Mouse (Mus musculus) CH12.LX (cell line): ENCODE results near the gene Zcchc13. TPM values are rescaled to one million over a fixed set of nuclear protein-coding genes. Genes with fewer than 3 reads are reported as not detected.
A peak's percentile ranks its signal among the peaks of the same experiment; 100 is the strongest.

Source experiments
- DNase-seq: peaks from one replicate; pipeline ENCODE4 v3.0.0-alpha.2; 2013; ENCODE audit errors: extremely low read depth
- H3K27ac ChIP-seq: 2 replicates; pipeline ENCODE4 v1.5.1; 2012; ENCODE audit warnings: low read depth, mild to moderate bottlenecking, control low read depth, moderate library complexity; ENCODE audit not compliant: insufficient read depth
- H3K27me3 ChIP-seq: replicated peaks from 2 replicates; pipeline ENCODE3; 2012; ENCODE audit warnings: inconsistent platforms
- H3K36me3 ChIP-seq, 2 experiments: replicated peaks in 1 of 2; 2 replicates each; pipeline versions ENCODE3 to v1.6.1; 2012; ENCODE audit warnings: inconsistent platforms in 1 of 2, low read length in 1 of 2, mild to moderate bottlenecking in 1 of 2, mixed read lengths in 1 of 2, moderate library complexity in 1 of 2; ENCODE audit not compliant: control insufficient read depth in 1 of 2, insufficient read depth in 1 of 2
- H3K4me1 ChIP-seq, 2 experiments: 2 replicates each; pipeline ENCODE4 v1.6.1; 2012; ENCODE audit warnings: inconsistent platforms in 1 of 2, moderate library complexity in 1 of 2; ENCODE audit not compliant: insufficient read depth in 2 of 2, control insufficient read depth in 1 of 2
- H3K4me2 ChIP-seq: 2 replicates; pipeline ENCODE4 v1.6.1; 2012; ENCODE audit warnings: low read depth, mild to moderate bottlenecking, control low read depth; ENCODE audit not compliant: poor library complexity, insufficient read depth, severe bottlenecking
- H3K4me3 ChIP-seq, 3 experiments: fragments of 150-350 bp in 1 of 3; sonication (generic) in 1 of 3; replicated peaks in 1 of 3; 2 replicates each; pipeline versions ENCODE3 to v1.5.1; 2011 to 2012; ENCODE audit warnings: low read depth in 2 of 3, low read length in 2 of 3, mild to moderate bottlenecking in 2 of 3, moderate library complexity in 2 of 3, control low read depth in 1 of 3, improper control_type of control experiment in 1 of 3, inconsistent platforms in 1 of 3, mixed read lengths in 1 of 3; ENCODE audit not compliant: poor library complexity in 1 of 3
- H3K79me2 ChIP-seq: replicated peaks from 2 replicates; pipeline ENCODE4 v1.6.1; 2012; ENCODE audit warnings: mild to moderate bottlenecking, moderate library complexity; ENCODE audit not compliant: control insufficient read depth, poor library complexity, insufficient read depth, severe bottlenecking; ENCODE audit errors: extremely low read depth
- H3K9ac ChIP-seq: 2 replicates; pipeline ENCODE4 v1.6.1; 2012; ENCODE audit warnings: low read depth, mild to moderate bottlenecking, control low read depth, moderate library complexity; ENCODE audit not compliant: insufficient read depth
- H3K9me3 ChIP-seq: replicated peaks from 2 replicates; pipeline ENCODE3; 2012; ENCODE audit warnings: low read length, inconsistent platforms, mixed read lengths
- BHLHE40 ChIP-seq: IDR thresholded peaks from 2 replicates; pipeline ENCODE4 v1.6.1; 2011; ENCODE audit warnings: mild to moderate bottlenecking, low read depth, low read length, improper control_type of control experiment
- CHD1 ChIP-seq: IDR thresholded peaks from 2 replicates; pipeline ENCODE4 v1.6.1; 2012; ENCODE audit warnings: low read depth, low read length, improper control_type of control experiment, inconsistent platforms
- E2F4 ChIP-seq: IDR thresholded peaks from 2 replicates; pipeline ENCODE4 v1.6.1; 2011; ENCODE audit warnings: low read depth, low read length, improper control_type of control experiment; ENCODE audit not compliant: insufficient replicate concordance
- ELF1 ChIP-seq: IDR thresholded peaks from 2 replicates; pipeline ENCODE4 v1.6.1; 2014; ENCODE audit warnings: low read depth, mild to moderate bottlenecking, inconsistent platforms, low read length, improper control_type of control experiment
- EP300 ChIP-seq: IDR thresholded peaks from 2 replicates; pipeline ENCODE4 v1.6.1; 2011; ENCODE audit warnings: low read length, improper control_type of control experiment
- ETS1 ChIP-seq: conservative IDR thresholded peaks from 2 replicates; pipeline ENCODE4 v1.6.1; 2012; ENCODE audit warnings: low read depth, mild to moderate bottlenecking, inconsistent platforms, low read length, improper control_type of control experiment, moderate library complexity
- GABPA ChIP-seq: IDR thresholded peaks from 2 replicates; pipeline ENCODE4 v1.6.1; 2012; ENCODE audit warnings: low read depth, low read length, improper control_type of control experiment, inconsistent platforms; ENCODE audit not compliant: insufficient replicate concordance
- IRF4 ChIP-seq: IDR thresholded peaks from 2 replicates; pipeline ENCODE4 v1.6.1; 2014; ENCODE audit warnings: low read depth, mild to moderate bottlenecking, inconsistent platforms, low read length, improper control_type of control experiment
- JUND ChIP-seq: conservative IDR thresholded peaks from 2 replicates; pipeline ENCODE4 v1.6.1; 2011; ENCODE audit warnings: low read depth, low read length, improper control_type of control experiment
- MAFK ChIP-seq: IDR thresholded peaks from 2 replicates; pipeline ENCODE4 v1.6.1; 2011; ENCODE audit warnings: low read length, improper control_type of control experiment; ENCODE audit not compliant: insufficient replicate concordance
- MAX ChIP-seq: IDR thresholded peaks from 2 replicates; pipeline ENCODE4 v1.6.1; 2011; ENCODE audit warnings: low read length, improper control_type of control experiment
- MAZ ChIP-seq: IDR thresholded peaks from 2 replicates; pipeline ENCODE4 v1.6.1; 2012; ENCODE audit warnings: low read depth, mild to moderate bottlenecking, inconsistent platforms, low read length, improper control_type of control experiment, moderate library complexity
- MEF2A ChIP-seq: IDR thresholded peaks from 2 replicates; pipeline ENCODE4 v1.6.1; 2014; ENCODE audit warnings: low read depth, mild to moderate bottlenecking, inconsistent platforms, low read length, improper control_type of control experiment, borderline replicate concordance
- MXI1 ChIP-seq: IDR thresholded peaks from 2 replicates; pipeline ENCODE4 v1.6.1; 2011; ENCODE audit warnings: mild to moderate bottlenecking, low read depth, low read length, improper control_type of control experiment
- NELFE ChIP-seq: IDR thresholded peaks from 2 replicates; pipeline ENCODE4 v1.6.1; 2011; ENCODE audit warnings: low read depth, low read length, improper control_type of control experiment
- PAX5 ChIP-seq: IDR thresholded peaks from 2 replicates; pipeline ENCODE4 v1.6.1; 2012; ENCODE audit warnings: low read length, inconsistent platforms, mixed read lengths
- POLR2A ChIP-seq: IDR thresholded peaks from 2 replicates; pipeline ENCODE4 v1.6.1; 2011; ENCODE audit warnings: low read depth, mild to moderate bottlenecking, improper control_type of control experiment, low read length
- POLR2AphosphoS2 ChIP-seq: IDR thresholded peaks from 2 replicates; pipeline ENCODE4 v1.6.1; 2011; ENCODE audit warnings: low read depth, low read length, improper control_type of control experiment
- RAD21 ChIP-seq: IDR thresholded peaks from 2 replicates; pipeline ENCODE4 v1.6.1; 2011; ENCODE audit warnings: low read depth, mild to moderate bottlenecking, low read length, improper control_type of control experiment, moderate library complexity
- RCOR1 ChIP-seq: conservative IDR thresholded peaks from 2 replicates; pipeline ENCODE4 v1.6.1; 2012; ENCODE audit warnings: low read depth, mild to moderate bottlenecking, inconsistent platforms, low read length, improper control_type of control experiment
- TBP ChIP-seq: conservative IDR thresholded peaks from 2 replicates; pipeline ENCODE4 v1.6.1; 2011; ENCODE audit warnings: low read depth, low read length, improper control_type of control experiment
- TCF12 ChIP-seq: IDR thresholded peaks from 2 replicates; pipeline ENCODE4 v1.6.1; 2014; ENCODE audit warnings: low read depth, mild to moderate bottlenecking, inconsistent platforms, low read length, improper control_type of control experiment
- UBTF ChIP-seq: IDR thresholded peaks from 2 replicates; pipeline ENCODE4 v1.6.1; 2012; ENCODE audit warnings: low read depth, mild to moderate bottlenecking, inconsistent platforms, low read length, improper control_type of control experiment, moderate library complexity
- USF1 ChIP-seq: IDR thresholded peaks from 2 replicates; pipeline ENCODE4 v1.6.1; 2014; ENCODE audit warnings: low read depth, mild to moderate bottlenecking, inconsistent platforms, low read length, improper control_type of control experiment
- USF2 ChIP-seq: conservative IDR thresholded peaks from 2 replicates; pipeline ENCODE4 v1.6.1; 2011; ENCODE audit warnings: low read depth, low read length, improper control_type of control experiment
- ZKSCAN1 ChIP-seq: IDR thresholded peaks from 2 replicates; pipeline ENCODE4 v1.6.1; 2012; ENCODE audit warnings: low read depth, inconsistent platforms, low read length, improper control_type of control experiment, borderline replicate concordance
- ZMIZ1 ChIP-seq: IDR thresholded peaks from 2 replicates; pipeline ENCODE4 v1.6.1; 2012; ENCODE audit warnings: low read depth, mild to moderate bottlenecking, inconsistent platforms, low read length, improper control_type of control experiment
- dilution Hi-C: fragments of 300-500 bp; cut with MboI; formaldehyde crosslinking; loops from 2 replicates; pipeline ENCODE4 v1.14.3; 2020; ENCODE audit warnings: low sequenced_read_pairs; ENCODE audit not compliant: extremely low pct_unique_long_range_greater_than_20kb, extremely low pct_ligation_motif_present
- in situ Hi-C: fragments of 300-500 bp; cut with MboI; formaldehyde crosslinking; loops from 3 replicates; pipeline ENCODE4 v1.14.3; 2019; ENCODE audit warnings: low sequenced_read_pairs, low pct_ligation_motif_present, low pct_unique_long_range_greater_than_20kb, mixed read lengths
- polyA plus RNA-seq: library from polyadenylated mRNA; unstranded; fragments of >175 nt; gene quantifications from 2 replicates; pipeline ENCODE4 v1.2.1, GENCODE M21; 2012; ENCODE audit warnings: low read depth; ENCODE audit not compliant: insufficient read length
- total RNA-seq, 2 experiments: library from RNA; depleted of rRNA; stranded (reverse); fragments of 300-350 nt in 1 of 2; fragments of >200 nt in 1 of 2; gene quantifications; 2 replicates each; pipeline ENCODE4 v1.2.3; 2012 to 2014

Gene Zcchc13
- total and polyA plus RNA-seq, 3 experiments = 1.7 TPM; not detected in 2

- TF ChIP-seq ETS1 (no peak), POLR2AphosphoS2 (no peak), MAX (peak; percentile 68), NELFE (0 out of 2 replicates have a peak, but pooled peaks have one; percentile 56), MAFK (no peak), UBTF (no peak), PAX5 (no peak), TCF12 (no peak), USF1 (no peak)
Observed at GRCm38 (mm10) chrX:103622260-103622934, 8.0 kb upstream of the Zcchc13 start (continued).

GRCm38 (mm10) chrX:103622935-103623280 lies 7.5 kb upstream of the Zcchc13 start:
- in situ Hi-C loops = loop anchor here (5.0 kb wide), 1 partner anchor 136 kb away; no protein-coding TSS in a partner anchor
- no peak for DNase-seq
- H3K9ac ChIP-seq = no peak overlapping the region
- 0 out of 4 replicates have a peak, but pooled peaks cover 0 to 5% of the 10 kb centered on the region in 2 experiments for H3K4me1 ChIP-seq
- H3K9me3 ChIP-seq = no peaks in the 10 kb centered on the region
- H3K79me2 ChIP-seq = no peaks in the 10 kb centered on the region
- H3K4me2 ChIP-seq = no peak overlapping the region
- TF ChIP-seq GABPA (no peak), IRF4 (no peak), MAFK (no peak), TCF12 (no peak), ZKSCAN1 (no peak), ZMIZ1 (no peak), E2F4 (no peak), CHD1 (no peak), RAD21 (no peak)
- H3K27ac ChIP-seq = no peak overlapping the region
- dilution Hi-C loops = no loop called here
- H3K27me3 ChIP-seq = no peaks in the 10 kb centered on the region
- H3K36me3 ChIP-seq = no peaks in the 10 kb centered on the region
- H3K4me3 ChIP-seq = no peak overlapping the region

GRCm38 (mm10) chrX:103623411-103623845 lies 7.0 kb upstream of the Zcchc13 start:
- Histone ChIP-seq H3K9me3 (no peaks in the 10 kb centered on the region), H3K9ac (no peak overlapping the region), H3K4me1 (no peaks in the 10 kb centered on the region), H3K4me2 (no peak overlapping the region), H3K27ac (no peak overlapping the region), H3K4me3 (no peak overlapping the region), H3K27me3 (no peaks in the 10 kb centered on the region), H3K36me3 (no peaks in the 10 kb centered on the region), H3K79me2 (no peaks in the 10 kb centered on the region)
- no peak for DNase-seq
- dilution Hi-C loops = no loop called here
- TF ChIP-seq ELF1 (no peak), EP300 (no peak), TBP (no peak), ETS1 (no peak), POLR2AphosphoS2 (no peak), ZKSCAN1 (no peak), RAD21 (no peak), GABPA (no peak), RCOR1 (no peak), BHLHE40 (no peak), MXI1 (no peak), USF1 (no peak), MAX (no peak), MAZ (no peak), POLR2A (no peak), MEF2A (no peak), JUND (no peak), USF2 (no peak)
- in situ Hi-C loops = loop anchor here (5.0 kb wide), 1 partner anchor 136 kb away; no protein-coding TSS in a partner anchor
